ENCODE assay signal across 26 mouse cellular contexts in genomic region chr9:60543422-60544015, GRCm38 (mm10). TPM values are rescaled to one million over a fixed set of nuclear protein-coding genes. Genes with fewer than 3 reads are reported as not detected.
DNase-seq lines count a peak whose midpoint lies in the region; ATAC-seq and TF ChIP-seq lines count a peak whose summit lies in the region.
"Had no signal": no experiment of that assay in that cellular context is flagged by ENCODE, and none has a peak within 500 bp of the region (broad histone marks: within the 10 kb centered on the region; RNA-seq: fewer than 3 reads in every experiment).

No protein-coding gene starts in this region.

- H3K36me3 ChIP-seq in lung, embryonic 16.5 days (ENCODE audit: control insufficient read depth, insufficient read depth, low read length), result no peaks in the 10 kb centered on the region
- no peaks in the 10 kb centered on the region for H3K36me3 ChIP-seq in limb, embryonic 10.5 days
- no peaks in the 10 kb centered on the region for H3K36me3 ChIP-seq in stomach, postnatal 0 days (ENCODE audit: control insufficient read depth, insufficient read depth, low read length)
- no peaks in the 10 kb centered on the region for H3K36me3 ChIP-seq in hindbrain, embryonic 11.5 days (ENCODE audit: control insufficient read depth, insufficient read depth, low read length)
- H3K36me3 ChIP-seq: forebrain, embryonic 15.5 days; hindbrain, embryonic 13.5 days; kidney, embryonic 15.5 days; limb, embryonic 13.5 days; liver, embryonic 13.5 days; lung, embryonic 15.5 days; midbrain, embryonic 15.5 days; neural tube, embryonic 13.5 days had no signal

- no peak for TF ChIP-seq CTCF in lung, adult 2 months (IDR thresholded peaks at IDR 0.05; ENCODE audit: insufficient read depth, low read length)
- TF ChIP-seq CTCF in stomach, postnatal 0 days (IDR thresholded peaks at IDR 0.05; ENCODE audit: low read depth), result no peak

- H3K4me3 ChIP-seq in lung, embryonic 16.5 days (ENCODE audit: low read length), result no peak overlapping the region
- H3K4me3 ChIP-seq in lung, adult 2 months (replicated peaks; ENCODE audit: extremely low read depth, low read depth, low read length), result no peak overlapping the region
- H3K4me3 ChIP-seq in limb, embryonic 10.5 days, result no peak overlapping the region
- H3K4me3 ChIP-seq in stomach, postnatal 0 days (ENCODE audit: low read depth, low read length), result no peak overlapping the region
- H3K4me3 ChIP-seq in hindbrain, embryonic 11.5 days (ENCODE audit: low read depth, low read length), result no peak overlapping the region
- H3K4me3 ChIP-seq: forebrain, embryonic 15.5 days; hindbrain, embryonic 13.5 days; kidney, embryonic 15.5 days; layer of hippocampus, adult 2 months; limb, embryonic 13.5 days; liver, embryonic 13.5 days; lung, embryonic 15.5 days; midbrain, embryonic 15.5 days; myocyte; neural tube, embryonic 13.5 days had no signal

- no peaks in the 10 kb centered on the region for H3K9me3 ChIP-seq in lung, embryonic 16.5 days (ENCODE audit: control insufficient read depth, low read length)
- no peaks in the 10 kb centered on the region for H3K9me3 ChIP-seq in limb, embryonic 10.5 days (replicated peaks)
- H3K9me3 ChIP-seq in stomach, postnatal 0 days (ENCODE audit: control insufficient read depth, low read length), result no peaks in the 10 kb centered on the region
- no peaks in the 10 kb centered on the region for H3K9me3 ChIP-seq in hindbrain, embryonic 11.5 days (ENCODE audit: control insufficient read depth, low read length)
- H3K9me3 ChIP-seq: forebrain, embryonic 15.5 days; hindbrain, embryonic 13.5 days; kidney, embryonic 15.5 days; limb, embryonic 13.5 days; liver, embryonic 13.5 days; lung, embryonic 15.5 days; midbrain, embryonic 15.5 days; neural tube, embryonic 13.5 days had no signal

- ATAC-seq in lung, embryonic 16.5 days (ENCODE audit: low read depth), result peak; percentile 54; the same call in 1 of the 2 replicates
- ATAC-seq in stomach, postnatal 0 days (ENCODE audit: low FRiP score, low TSS enrichment), result peak; percentile 62
- no peak for ATAC-seq in hindbrain, embryonic 11.5 days (ENCODE audit: low FRiP score)
- ATAC-seq: forebrain, embryonic 15.5 days; midbrain, embryonic 15.5 days had no signal

- H3K4me1 ChIP-seq in lung, embryonic 16.5 days (replicated peaks; ENCODE audit: control insufficient read depth, insufficient read depth, low read length), result peaks cover 8% of the 10 kb centered on the region; the same call in 1 of the 2 replicates
- no peaks in the 10 kb centered on the region for H3K4me1 ChIP-seq in lung, adult 2 months (ENCODE audit: control insufficient read depth, insufficient read depth, low read length)
- peaks cover 16% of the 10 kb centered on the region for H3K4me1 ChIP-seq in limb, embryonic 10.5 days
- H3K4me1 ChIP-seq in stomach, postnatal 0 days (replicated peaks; ENCODE audit: control insufficient read depth, insufficient read depth), result no peaks in the 10 kb centered on the region; the same call in 1 of the 2 replicates
- H3K4me1 ChIP-seq in hindbrain, embryonic 11.5 days (replicated peaks; ENCODE audit: control insufficient read depth, insufficient read depth, low read length), result no peaks in the 10 kb centered on the region
- H3K4me1 ChIP-seq: forebrain, embryonic 15.5 days; hindbrain, embryonic 13.5 days; midbrain, embryonic 15.5 days; neural tube, embryonic 13.5 days had no signal

- DNase-seq in lung, adult 2 months, result no peak
- DNase-seq in ZHBTc4 (ENCODE audit: low read depth, low spot score), result peak; percentile 83
- peak; percentile 49 for DNase-seq in limb, embryonic 10.5 days (ENCODE audit: low spot score)
- DNase-seq in stomach, postnatal 0 days (ENCODE audit: low spot score), result peak; percentile 44
- no peak for DNase-seq in hindbrain, embryonic 11.5 days (ENCODE audit: low spot score)
- DNase-seq in testis, postnatal 10 days (ENCODE audit: low spot score), result no peak
- DNase-seq: adrenal gland, postnatal 25 days; cerebellum, postnatal 10 days; gastrocnemius, postnatal 14 days; kidney, adult 11 months; liver, embryonic 13.5 days; retina, postnatal 1 day; right cerebral cortex, postnatal 25 days; spleen, adult 18-20 months; thymus, adult 18-20 months; thymus, postnatal 36 days had no signal

- 34% methylated on average over 7 of the region's 7 CpGs for WGBS in lung, embryonic 16.5 days
- WGBS in lung, adult 2 months, result 39% methylated on average over 7 of the region's 7 CpGs
- 26% methylated on average over 7 of the region's 7 CpGs for WGBS in limb, embryonic 10.5 days
- 42% methylated on average over 7 of the region's 7 CpGs for WGBS in stomach, postnatal 0 days
- 87% methylated on average over 7 of the region's 7 CpGs for WGBS in hindbrain, embryonic 11.5 days

- TF ChIP-seq POLR2A in lung, adult 2 months (IDR thresholded peaks at IDR 0.05; ENCODE audit: borderline replicate concordance, extremely low read depth, low read depth, low read length), result no peak

- no peak overlapping the region for H3K9ac ChIP-seq in lung, embryonic 16.5 days (ENCODE audit: low read length)
- no peak overlapping the region for H3K9ac ChIP-seq in stomach, postnatal 0 days (ENCODE audit: low read length)
- H3K9ac ChIP-seq in hindbrain, embryonic 11.5 days (ENCODE audit: low read depth, low read length), result no peak overlapping the region
- H3K9ac ChIP-seq: forebrain, embryonic 15.5 days; hindbrain, embryonic 13.5 days; kidney, embryonic 15.5 days; limb, embryonic 13.5 days; liver, embryonic 13.5 days; lung, embryonic 15.5 days; midbrain, embryonic 15.5 days; neural tube, embryonic 13.5 days had no signal

- no peaks in the 10 kb centered on the region for H3K27me3 ChIP-seq in lung, embryonic 16.5 days (ENCODE audit: control insufficient read depth, insufficient read depth, low read depth, low read length)
- no peaks in the 10 kb centered on the region for H3K27me3 ChIP-seq in limb, embryonic 10.5 days (ENCODE audit: low read depth, poor library complexity, severe bottlenecking)
- no peaks in the 10 kb centered on the region for H3K27me3 ChIP-seq in stomach, postnatal 0 days (ENCODE audit: control insufficient read depth, insufficient read depth, low read length)
- H3K27me3 ChIP-seq in hindbrain, embryonic 11.5 days (ENCODE audit: control insufficient read depth, insufficient read depth, low read length), result peaks cover 3% of the 10 kb centered on the region; the same call in 1 of the 2 replicates
- H3K27me3 ChIP-seq: forebrain, embryonic 15.5 days; kidney, embryonic 15.5 days; limb, embryonic 13.5 days; liver, embryonic 13.5 days; lung, embryonic 15.5 days; midbrain, embryonic 15.5 days; neural tube, embryonic 13.5 days had no signal

- peak; percentile 36 for TF ChIP-seq EP300 in stomach, postnatal 0 days (optimal IDR thresholded peaks at IDR 0.05)

- H3K4me2 ChIP-seq in lung, embryonic 16.5 days (ENCODE audit: low read depth, low read length), result no peak overlapping the region
- H3K4me2 ChIP-seq in stomach, postnatal 0 days (replicated peaks; ENCODE audit: low read depth), result no peak overlapping the region
- no peak overlapping the region for H3K4me2 ChIP-seq in hindbrain, embryonic 11.5 days (replicated peaks; ENCODE audit: low read depth, low read length)
- H3K4me2 ChIP-seq: forebrain, embryonic 15.5 days; hindbrain, embryonic 13.5 days; kidney, embryonic 15.5 days; limb, embryonic 13.5 days; liver, embryonic 13.5 days; lung, embryonic 15.5 days; midbrain, embryonic 15.5 days; neural tube, embryonic 13.5 days had no signal

- no peak overlapping the region for H3K27ac ChIP-seq in lung, embryonic 16.5 days (ENCODE audit: low read length)
- peak overlapping the region; percentile 69 for H3K27ac ChIP-seq in limb, embryonic 10.5 days
- H3K27ac ChIP-seq in stomach, postnatal 0 days (replicated peaks), result peak overlapping the region; percentile 66; the same call in 1 of the 2 replicates
- no peak overlapping the region for H3K27ac ChIP-seq in hindbrain, embryonic 11.5 days (ENCODE audit: low read depth, low read length)
- H3K27ac ChIP-seq: forebrain, embryonic 15.5 days; hindbrain, embryonic 13.5 days; kidney, embryonic 15.5 days; layer of hippocampus, adult 2 months; limb, embryonic 13.5 days; liver, embryonic 13.5 days; lung, embryonic 15.5 days; midbrain, embryonic 15.5 days; neural tube, embryonic 13.5 days had no signal

RNA-seq across cellular contexts. Expression of gene Thsd4, which starts 21.7 kb away (rescaled TPM):
- polyA plus RNA-seq in lung, embryonic 16.5 days (2015; fragmentation: Nextera tagmentation; extraction: Ambion mirVana), result 6.4 and 7.3 TPM in 2 replicates
- 27.2 and 28.1 TPM in 2 replicates for polyA plus RNA-seq in lung, adult 2 months (2012; rRNA removed)
- polyA plus RNA-seq in limb, embryonic 10.5 days (2016; fragmentation: Nextera tagmentation; extraction: Ambion mirVana), result 7.5 and 11.8 TPM in 2 replicates
- 9.6 and 10.7 TPM in 2 replicates for polyA plus RNA-seq in stomach, postnatal 0 days (2015; fragmentation: Nextera tagmentation; extraction: Ambion mirVana)
- polyA plus RNA-seq in hindbrain, embryonic 11.5 days (2014; fragmentation: Nextera tagmentation; extraction: Ambion mirVana), result 3.0 and 5.1 TPM in 2 replicates

Comparison
In these comparisons a context has a peak if more than half of its experiments do, and no peak if none do; other contexts are left out.
1. H3K27ac ChIP-seq: peak in limb, embryonic 10.5 days (single experiment) and stomach, postnatal 0 days (single experiment); none in lung, embryonic 16.5 days (single experiment) and hindbrain, embryonic 11.5 days (single experiment).
2. DNase-seq: peak in ZHBTc4 (single experiment), limb, embryonic 10.5 days (single experiment) and stomach, postnatal 0 days (single experiment); none in lung, adult 2 months (single experiment), hindbrain, embryonic 11.5 days (single experiment) and testis, postnatal 10 days (single experiment).